Mouse (Mus musculus): Measurements from ENCODE around the gene S100g. TPM values are rescaled to one million over a fixed set of nuclear protein-coding genes. Genes with fewer than 3 reads are reported as not detected.

Gene S100g
- total RNA-seq (2021) = not detected
- long read RNA-seq = 0 reads

DNA sequence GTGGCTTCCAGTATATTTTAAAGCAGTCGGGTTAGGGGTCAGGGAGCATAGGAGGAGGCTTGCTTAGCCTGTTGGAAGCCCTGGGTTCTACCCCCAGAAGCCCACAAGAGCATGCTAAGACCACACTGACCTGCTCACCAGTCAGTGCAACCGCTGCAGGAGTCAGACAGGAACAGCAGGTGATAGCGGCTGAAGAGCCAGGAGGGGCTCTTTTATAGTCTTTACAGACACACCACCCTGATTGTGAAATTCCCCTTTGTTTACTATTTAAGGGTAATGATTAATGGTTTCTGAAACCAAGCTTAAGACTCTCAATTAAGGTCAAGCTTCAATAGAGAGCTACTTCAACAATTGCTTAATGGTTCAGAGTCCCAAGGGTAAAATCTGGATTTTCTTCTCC, at the start of gene S100g:
S100g (minus strand) TSS at position 217 of the 400 bp plus-strand sequence.
- no peak for DNase-seq (ENCODE audit: low spot score in 2 of 2)

DNA sequence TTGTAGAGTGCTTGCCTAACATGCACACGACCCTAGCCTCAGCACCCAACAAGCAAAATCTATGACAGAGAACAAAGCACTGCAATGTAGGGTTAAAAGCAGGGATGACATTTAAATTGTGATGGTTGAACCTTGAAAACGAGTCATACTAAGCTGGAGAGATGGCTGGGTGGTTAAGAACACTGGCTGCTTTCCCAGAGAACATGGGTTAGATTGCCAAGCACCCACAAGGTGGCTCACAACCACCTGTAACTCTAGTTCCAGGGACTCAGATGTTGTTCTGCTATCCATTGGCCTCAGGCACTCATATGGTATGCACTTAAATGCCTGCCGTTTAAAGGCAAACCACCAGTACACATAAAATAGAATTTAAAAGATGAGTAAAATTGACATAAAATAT, 27.7 kb upstream of the S100g start:
- DNase-seq (ENCODE audit: low spot score in 2 of 2) = no peak

DNA sequence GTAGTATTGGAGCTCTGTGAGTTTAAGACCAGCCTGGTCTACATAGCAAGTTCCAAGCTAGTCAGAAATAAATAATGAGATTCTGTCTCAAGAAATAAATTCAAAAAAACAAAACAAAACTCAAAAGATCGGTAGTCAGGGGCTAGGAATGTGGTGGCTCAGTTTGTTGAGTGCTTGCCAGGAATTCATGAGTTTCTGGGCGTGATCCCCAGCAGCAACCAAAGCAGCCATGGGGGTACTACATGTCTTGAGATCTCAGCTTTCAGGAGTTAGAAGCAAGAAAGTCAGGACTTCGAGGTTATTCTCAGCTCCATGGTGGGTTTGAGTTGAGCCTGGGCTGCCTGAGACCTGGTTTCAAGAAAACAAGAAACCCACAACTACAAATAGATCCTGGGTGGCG, 27.0 kb upstream of the S100g start:
- DNase-seq (ENCODE audit: low spot score in 2 of 2) = no peak

DNA sequence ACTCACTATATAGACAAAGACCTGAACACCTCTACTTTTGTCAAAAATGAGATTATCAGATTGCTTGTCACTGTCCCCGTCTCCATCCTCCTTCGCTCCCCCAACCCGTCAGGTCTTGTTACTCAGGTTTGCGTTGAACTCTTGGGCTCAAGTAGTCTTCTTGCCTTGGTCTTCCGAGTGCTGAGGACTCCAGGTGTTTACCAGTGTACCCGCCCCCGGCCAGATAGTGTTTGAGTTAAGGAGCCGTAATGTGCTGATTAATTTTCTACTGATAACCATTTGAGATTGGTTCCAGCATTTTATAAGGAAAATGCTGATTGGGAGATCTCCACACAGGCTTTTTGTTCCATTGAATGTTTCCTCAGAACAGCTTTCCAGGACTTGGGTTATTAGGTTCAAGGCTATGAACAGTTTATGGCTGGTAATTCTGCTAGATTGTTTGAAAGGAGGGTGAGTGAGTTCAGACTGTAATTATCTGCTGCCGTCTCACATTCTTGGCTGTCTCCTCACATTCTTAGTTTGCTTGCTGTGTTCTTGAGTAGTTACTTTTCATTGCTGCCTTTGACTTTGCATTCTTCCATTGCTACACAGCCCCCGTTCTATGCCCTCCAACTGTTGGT, 22.6 kb upstream of the S100g start:
- no peak for DNase-seq (ENCODE audit: low spot score in 2 of 2)

DNA sequence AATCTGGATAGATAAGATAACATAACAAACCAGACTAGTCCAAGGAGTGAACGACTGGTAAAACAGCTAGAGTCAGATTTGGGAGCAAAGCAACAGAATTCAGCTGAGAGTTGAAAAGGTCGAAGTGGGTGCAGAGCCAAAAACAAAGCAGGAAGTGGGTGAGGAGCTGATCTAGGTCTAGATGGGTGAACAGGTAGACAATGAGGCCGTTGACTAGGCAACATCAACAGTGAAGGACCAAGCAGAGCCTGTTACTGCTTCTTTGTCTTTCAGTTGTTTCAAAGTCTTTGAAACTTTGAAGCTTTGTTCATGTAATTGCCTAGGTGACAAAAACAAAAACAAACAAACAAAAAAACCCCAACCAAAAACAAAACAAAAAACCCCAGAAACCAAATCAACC, 11.8 kb upstream of the S100g start:
- DNase-seq (ENCODE audit: low spot score in 2 of 2) = no peak

DNA sequence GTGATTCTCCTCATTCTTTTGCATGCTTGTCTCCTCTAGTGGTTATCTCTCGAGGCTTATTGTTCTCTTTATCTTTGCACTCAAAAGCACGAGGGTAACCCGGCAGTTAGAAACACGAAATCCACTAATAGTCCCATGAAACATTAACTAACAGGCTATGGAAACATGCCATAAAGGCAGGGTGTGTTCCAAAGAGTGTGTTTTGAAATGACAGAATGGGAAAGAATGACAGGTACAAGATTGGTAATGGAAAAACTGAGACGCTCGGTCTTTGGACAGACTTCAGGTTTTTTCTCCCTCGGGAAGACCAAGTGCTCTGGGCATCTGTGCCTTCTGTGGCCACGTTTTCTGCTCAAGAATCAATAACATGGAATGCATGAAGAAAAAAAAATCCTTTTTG, 3.1 kb upstream of the S100g start:
- no peak for DNase-seq (ENCODE audit: low spot score in 2 of 2)

DNA sequence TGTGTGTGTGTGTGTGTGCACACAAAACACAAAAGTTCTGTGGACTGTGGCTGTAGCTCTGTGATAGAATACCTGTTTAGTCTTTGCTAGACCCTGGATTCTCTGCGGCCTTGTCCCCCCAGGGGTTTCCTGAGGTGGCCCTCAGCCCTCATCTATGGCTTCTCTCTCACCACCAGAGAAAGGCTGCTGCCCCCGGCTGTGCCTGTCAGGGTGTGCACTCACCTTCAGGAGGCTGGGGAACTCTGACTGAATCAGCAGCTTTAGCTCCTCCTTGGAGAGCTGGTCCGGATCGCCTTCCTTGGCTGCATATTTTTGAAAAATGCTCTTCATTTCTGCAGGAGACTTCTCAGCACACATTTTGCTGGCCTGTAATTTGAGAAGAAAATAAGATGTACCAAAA, 559 bp downstream of the S100g start:
- DNase-seq (ENCODE audit: low spot score in 2 of 2) = no peak

DNA sequence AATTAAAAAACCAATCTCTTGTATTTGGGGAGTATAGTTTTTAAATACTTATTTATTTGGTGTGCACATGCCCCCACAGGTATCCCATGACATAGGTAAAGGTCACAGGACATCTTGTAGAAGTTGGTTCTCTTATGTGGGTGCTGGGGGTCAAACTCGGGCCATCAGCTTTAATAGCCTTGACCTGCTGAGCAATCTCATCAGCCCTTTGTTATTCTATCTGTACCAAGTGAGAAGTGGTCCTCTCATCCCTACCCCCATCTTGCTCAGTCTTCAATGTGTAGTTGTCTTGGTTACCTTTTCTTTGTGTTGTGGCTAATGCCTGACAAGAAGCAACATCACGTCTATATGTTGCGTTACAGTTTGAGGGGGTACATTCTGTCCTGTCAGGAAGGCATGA, 6.5 kb downstream of the S100g start:
- no peak for DNase-seq (ENCODE audit: low spot score in 2 of 2)

DNA sequence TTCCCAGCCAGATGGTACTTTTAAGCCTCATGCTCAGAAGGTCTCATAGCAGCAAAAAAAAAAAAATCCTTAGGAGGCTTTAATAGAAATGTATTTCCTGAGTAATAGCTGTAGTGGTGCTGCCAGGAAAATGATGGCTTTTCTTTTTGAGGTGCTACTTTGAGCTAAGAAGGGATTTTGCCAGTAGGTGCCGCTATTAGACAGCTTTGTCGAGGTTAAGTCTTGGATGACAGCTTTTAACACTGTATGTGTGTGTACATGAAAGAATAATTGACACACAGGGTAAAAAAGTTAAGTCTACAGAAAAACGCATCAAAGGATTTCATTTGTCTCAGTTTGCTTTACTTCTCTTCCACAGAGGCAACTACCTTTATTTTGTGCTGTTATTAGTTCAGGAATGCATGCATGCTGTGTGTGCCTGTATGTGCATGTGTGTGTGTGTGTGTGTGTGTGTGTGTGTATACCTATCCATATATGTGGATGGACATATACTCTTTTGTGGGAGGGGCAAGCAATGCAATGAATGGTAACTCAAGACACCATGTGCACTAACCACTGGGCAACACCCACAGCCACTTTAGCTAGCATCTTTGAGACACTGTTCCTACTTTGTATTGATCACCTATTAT, 14.5 kb downstream of the S100g start:
- peak; percentile 16 to 72 for DNase-seq (ENCODE audit: low spot score in 2 of 2)

DNA sequence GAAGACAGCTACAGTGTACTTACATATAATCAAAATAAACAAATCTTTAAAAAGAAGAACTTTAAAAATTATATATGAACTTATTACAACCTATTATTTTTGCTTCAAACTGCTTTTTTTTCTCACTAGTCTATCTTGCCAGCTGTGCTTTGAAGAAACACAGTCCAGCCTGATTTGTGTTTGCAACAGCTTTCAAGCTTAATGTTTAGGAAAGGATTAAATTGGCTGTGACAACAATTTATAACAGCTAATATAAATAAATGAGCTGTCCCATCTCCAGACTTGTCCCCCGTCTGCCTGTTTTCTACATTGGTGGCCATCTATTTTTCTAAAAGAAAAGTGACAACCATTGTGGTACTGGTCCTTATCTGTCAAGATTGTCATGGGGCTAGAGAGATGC, 22.4 kb downstream of the S100g start:
- no peak for DNase-seq (ENCODE audit: low spot score in 2 of 2)

DNA sequence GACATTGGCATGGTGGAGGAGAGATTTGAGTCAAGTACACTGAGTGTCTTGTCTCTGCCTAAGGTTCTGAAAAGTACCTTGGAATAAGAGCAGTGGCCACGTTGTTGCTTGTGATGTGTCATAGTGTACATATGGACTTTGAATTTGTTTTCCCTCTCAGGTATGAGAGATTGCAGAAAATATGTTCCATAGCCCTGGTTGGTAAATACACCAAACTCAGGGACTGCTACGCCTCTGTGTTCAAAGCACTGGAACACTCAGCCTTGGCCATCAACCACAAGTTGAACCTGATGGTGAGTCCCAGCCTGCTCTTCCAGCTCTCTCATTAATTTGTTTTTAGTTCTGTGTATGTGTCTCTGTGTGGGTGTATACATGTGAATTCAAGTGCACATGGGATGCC, 32.9 kb downstream of the S100g start:
- no peak for DNase-seq (ENCODE audit: low spot score in 2 of 2)

DNA sequence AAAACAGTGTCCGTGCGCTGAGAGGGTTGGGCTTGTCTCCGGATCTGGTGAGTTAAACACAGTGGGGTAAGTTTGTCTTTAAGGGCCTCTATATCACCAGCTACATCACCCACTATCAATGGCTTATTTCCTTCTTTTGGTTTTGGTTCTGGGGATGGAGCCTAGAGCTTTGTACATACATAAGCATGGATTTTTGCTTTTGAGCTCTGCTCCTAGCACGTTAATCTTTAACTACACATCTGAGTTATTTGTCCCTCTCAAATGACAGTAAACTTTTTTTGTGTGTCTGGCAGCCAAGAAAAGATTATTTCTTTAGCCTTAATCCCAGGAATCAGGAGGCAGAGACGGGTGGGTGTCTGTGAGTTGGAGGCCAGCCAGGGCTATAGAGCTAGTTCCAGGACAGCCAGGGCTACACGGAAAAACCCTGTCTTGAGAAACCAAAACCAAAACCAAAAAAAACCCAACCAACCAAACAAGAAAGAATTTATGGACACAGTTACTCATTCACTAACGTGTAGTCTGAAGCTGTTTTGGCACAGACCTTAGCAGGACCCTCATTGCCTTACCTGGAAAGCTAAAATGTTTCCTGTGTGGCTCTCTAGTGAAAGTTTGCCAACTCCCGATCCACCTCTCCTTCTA, 42.8 kb downstream of the S100g start:
- DNase-seq (ENCODE audit: low spot score in 2 of 2) = no peak

DNA sequence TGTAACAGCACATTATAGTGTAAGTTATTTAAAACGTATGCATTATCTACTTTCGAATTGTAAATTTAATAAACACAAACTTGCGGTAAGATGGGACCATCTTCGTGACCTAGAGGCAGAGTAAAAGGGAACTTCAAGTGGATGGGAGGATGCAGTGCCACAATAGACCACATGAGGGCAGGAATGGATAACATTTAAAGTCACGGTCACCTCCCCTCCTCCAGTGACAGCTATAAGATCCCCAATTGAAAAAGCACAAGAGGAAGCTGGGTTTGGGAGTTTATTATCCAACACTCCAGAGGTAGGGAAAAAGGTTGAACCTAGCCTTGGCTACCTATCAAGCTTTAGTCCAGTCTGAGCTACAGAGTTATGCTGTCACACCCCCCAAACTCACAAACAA, 48.7 kb downstream of the S100g start:
- DNase-seq (ENCODE audit: low spot score in 2 of 2) = peak; percentile 9 to 72

DNA sequence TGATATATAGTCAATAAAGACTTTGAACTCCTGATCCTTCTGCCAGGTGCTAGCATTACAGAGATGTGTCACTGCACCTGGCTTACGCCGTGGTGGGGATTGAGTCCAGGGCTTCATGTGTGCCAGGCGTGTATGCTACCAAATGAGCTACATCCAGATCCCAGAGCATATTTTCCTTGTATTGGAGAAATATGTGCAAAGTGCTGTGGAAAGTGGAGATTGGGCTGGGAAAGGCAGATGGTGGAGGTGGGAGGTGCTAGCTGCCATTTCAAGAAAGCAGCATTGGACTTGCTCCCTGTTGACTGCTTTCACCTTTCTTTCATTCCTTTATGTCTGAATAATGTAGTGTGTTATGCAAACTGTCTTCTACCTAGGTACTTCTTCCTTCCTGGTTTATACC, 50.7 kb downstream of the S100g start:
- DNase-seq (ENCODE audit: low spot score in 2 of 2) = peak in 1 of 2 experiments; percentile 20

Other genes with a start within 250 kb of the S100g start
- gene Rbbp7, start 204.2 kb downstream of the S100g start, total RNA-seq (2021) = 100 to 1,000 TPM; 155 to 163 TPM
- gene Txlng, start 135.1 kb downstream of the S100g start, total RNA-seq (2021) = 10 to 100 TPM; 20.6 to 21.2 TPM
- 10 to 100 TPM; 29.3 to 32.7 TPM for gene Syap1, start 76.2 kb downstream of the S100g start, total RNA-seq (2021)
- 10 to 100 TPM; 52.7 to 55.2 TPM for gene Ctps2, start 63.4 kb downstream of the S100g start, total RNA-seq (2021)